In genomic region chr4:102585541-102585940, GRCm38 (mm10) we compare ENCODE assay signal across 19 mouse cellular contexts.
DNase-seq lines count a peak whose midpoint lies in the region; ATAC-seq and TF ChIP-seq lines count a peak whose summit lies in the region.
"Had no signal": no experiment of that assay in that cellular context is flagged by ENCODE, and none has a peak within 500 bp of the region (broad histone marks: within the 10 kb centered on the region; RNA-seq: fewer than 3 reads in every experiment).

No protein-coding gene starts in this region.

- peak overlapping the region; percentile 78 for H3K27ac ChIP-seq in kidney, embryonic 16.5 days (ENCODE audit: low read length)
- H3K27ac ChIP-seq in lung, embryonic 15.5 days, result peak overlapping the region; percentile 67; the same call in 1 of the 2 replicates
- H3K27ac ChIP-seq in cerebellum, adult 2 months (ENCODE audit: insufficient read depth, low read length), result no peak overlapping the region
- H3K27ac ChIP-seq: forebrain, embryonic 13.5 days; hindbrain, embryonic 14.5 days; limb, embryonic 13.5 days; midbrain, embryonic 10.5 days; stomach, embryonic 15.5 days had no signal

- peaks cover 22% of the 10 kb centered on the region for H3K4me1 ChIP-seq in kidney, embryonic 16.5 days (ENCODE audit: insufficient read depth, low read length)
- peaks cover 38% of the 10 kb centered on the region for H3K4me1 ChIP-seq in lung, embryonic 15.5 days
- H3K4me1 ChIP-seq in cerebellum, adult 2 months (ENCODE audit: control insufficient read depth, insufficient read depth, low read length), result peaks cover 9% of the 10 kb centered on the region

- no peak for TF ChIP-seq CTCF in cerebellum, adult 2 months (IDR thresholded peaks at IDR 0.05; ENCODE audit: borderline replicate concordance, insufficient read depth, low read depth, low read length)

- no peak for TF ChIP-seq POLR2A in cerebellum, adult 2 months (IDR thresholded peaks at IDR 0.05; ENCODE audit: borderline replicate concordance, insufficient read depth, low read length)

- no peaks in the 10 kb centered on the region for H3K36me3 ChIP-seq in kidney, embryonic 16.5 days (ENCODE audit: insufficient read depth, low read length)
- no peaks in the 10 kb centered on the region for H3K36me3 ChIP-seq in lung, embryonic 15.5 days
- H3K36me3 ChIP-seq: limb, embryonic 13.5 days; midbrain, embryonic 10.5 days; stomach, embryonic 15.5 days had no signal

- H3K4me2 ChIP-seq in kidney, embryonic 16.5 days (replicated peaks; ENCODE audit: low read depth, low read length), result no peak overlapping the region
- H3K4me2 ChIP-seq in lung, embryonic 15.5 days, result no peak overlapping the region
- H3K4me2 ChIP-seq: forebrain, embryonic 13.5 days; hindbrain, embryonic 14.5 days; limb, embryonic 13.5 days; lung, embryonic 14.5 days; stomach, embryonic 15.5 days had no signal

- ATAC-seq in kidney, embryonic 16.5 days (ENCODE audit: low FRiP score, low TSS enrichment), result no peak
- no peak for ATAC-seq in lung, embryonic 15.5 days (ENCODE audit: borderline replicate concordance, extremely low read depth, low FRiP score, low TSS enrichment)
- ATAC-seq in megakaryocyte, adult 5-6 weeks (ENCODE audit: poor library complexity, severe bottlenecking), result peak; percentile 44
- ATAC-seq: intestine, postnatal 0 days had no signal

- peak; percentile 94 for DNase-seq in heart, adult 11 months
- DNase-seq in heart, postnatal 4 days, result no peak
- DNase-seq in kidney, adult 18-20 months, result no peak
- no peak for DNase-seq in lung, postnatal 25 days (ENCODE audit: low spot score)
- DNase-seq in cerebellum, adult 2 months, result no peak
- DNase-seq: cerebellum, adult 11-12 months; cerebellum, postnatal 36 days; gastrocnemius, postnatal 36 days; lung, embryonic 14.5 days; thymus, postnatal 4 days had no signal

- no peak overlapping the region for H3K9ac ChIP-seq in kidney, embryonic 16.5 days (replicated peaks; ENCODE audit: low read length)
- H3K9ac ChIP-seq in lung, embryonic 15.5 days, result no peak overlapping the region
- H3K9ac ChIP-seq: forebrain, embryonic 13.5 days; hindbrain, embryonic 14.5 days; limb, embryonic 13.5 days; lung, embryonic 14.5 days; stomach, embryonic 15.5 days had no signal

- no peaks in the 10 kb centered on the region for H3K9me3 ChIP-seq in kidney, embryonic 16.5 days (ENCODE audit: low read length)
- no peaks in the 10 kb centered on the region for H3K9me3 ChIP-seq in lung, embryonic 15.5 days
- H3K9me3 ChIP-seq: forebrain, embryonic 13.5 days; limb, embryonic 13.5 days; midbrain, embryonic 10.5 days; stomach, embryonic 15.5 days had no signal

- WGBS in kidney, embryonic 16.5 days, result 53% methylated on average over 3 of the region's 4 CpGs
- 45% methylated on average over 4 of the region's 4 CpGs for WGBS in lung, embryonic 15.5 days
- WGBS in cerebellum, adult 2 months, result 50% methylated on average over 4 of the region's 4 CpGs

- H3K4me3 ChIP-seq in kidney, embryonic 16.5 days (ENCODE audit: low read length), result no peak overlapping the region
- no peak overlapping the region for H3K4me3 ChIP-seq in lung, embryonic 15.5 days
- no peak overlapping the region for H3K4me3 ChIP-seq in cerebellum, adult 2 months (replicated peaks; ENCODE audit: insufficient read depth, low read depth, low read length)
- H3K4me3 ChIP-seq: forebrain, embryonic 13.5 days; limb, embryonic 13.5 days; midbrain, embryonic 10.5 days; stomach, embryonic 15.5 days had no signal

- no peaks in the 10 kb centered on the region for H3K27me3 ChIP-seq in kidney, embryonic 16.5 days (ENCODE audit: insufficient read depth, low read length)
- no peaks in the 10 kb centered on the region for H3K27me3 ChIP-seq in lung, embryonic 15.5 days
- no peaks in the 10 kb centered on the region for H3K27me3 ChIP-seq in cerebellum, adult 2 months (ENCODE audit: control insufficient read depth, insufficient read depth, low read length)
- H3K27me3 ChIP-seq: forebrain, embryonic 13.5 days; limb, embryonic 13.5 days; stomach, embryonic 15.5 days had no signal
